Mouse (Mus musculus): Measurements from ENCODE around the gene Acat3.
"Not testable (repeated sequence)": the region's sequence is repeated elsewhere in the genome, so short reads cannot be mapped to it uniquely, and the experiment has no call there.

DNA sequence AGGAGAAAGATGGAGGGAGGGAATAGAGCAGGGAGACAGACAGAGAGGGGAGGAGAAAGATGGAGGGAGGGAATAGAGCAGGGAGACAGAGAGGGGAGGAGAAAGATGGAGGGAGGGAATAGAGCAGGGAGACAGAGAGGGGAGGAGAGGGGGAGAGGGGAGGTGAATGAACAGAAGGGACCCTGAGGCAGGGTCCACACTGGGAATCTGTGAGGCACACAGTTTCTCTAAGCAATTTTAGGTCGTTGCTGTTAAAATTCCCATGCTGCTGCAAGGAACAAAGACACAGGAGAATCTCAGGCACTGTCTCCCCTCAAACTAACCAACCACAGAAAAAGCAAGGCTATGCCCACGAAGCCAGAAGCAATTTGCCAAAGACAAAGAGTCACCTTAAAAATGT, 41.8 kb downstream of the Acat3 start:
- not testable (repeated sequence) for TF ChIP-seq POLR2A (IDR thresholded peaks at IDR 0.05; ENCODE audit: low read depth, low read length); CTCF (IDR thresholded peaks at IDR 0.05; ENCODE audit: extremely low read depth, insufficient read length, insufficient replicate concordance, low read depth, low read length)

All from small intestine, adult 2 months (tissue).